Mouse (Mus musculus) limb, embryonic 13.5 days (tissue): ENCODE measurements around the gene Nfia. TPM values are rescaled to one million over a fixed set of nuclear protein-coding genes. Genes with fewer than 3 reads are reported as not detected.
A peak's percentile ranks its signal among the peaks of the same experiment; 100 is the strongest.

Source experiments
- ATAC-seq: fragments of 200-750 bp; cut with Nextera tagmentation; 2 replicates; pipeline ENCODE4 v1.8.0; 2017; ENCODE audit warnings: low read depth, moderate number of reproducible peaks, moderate TSS enrichment; ENCODE audit not compliant: low FRiP score
- H3K27ac ChIP-seq: fragments of 300-500 bp; sonication (generic); 2 replicates; pipeline ENCODE4 v1.5.1; 2015; ENCODE audit warnings: inconsistent platforms, mild to moderate bottlenecking, moderate library complexity
- H3K27me3 ChIP-seq: fragments of 300-500 bp; sonication (generic); 2 replicates; pipeline ENCODE4 v1.6.1; 2015; ENCODE audit warnings: mild to moderate bottlenecking, inconsistent platforms
- H3K36me3 ChIP-seq: fragments of 300-500 bp; sonication (generic); 2 replicates; pipeline ENCODE4 v1.6.1; 2015; ENCODE audit warnings: inconsistent platforms, mild to moderate bottlenecking, moderate library complexity
- H3K4me1 ChIP-seq: fragments of 300-500 bp; sonication (generic); 2 replicates; pipeline ENCODE4 v1.6.1; 2015; ENCODE audit warnings: inconsistent platforms
- H3K4me2 ChIP-seq: fragments of 300-500 bp; sonication (generic); replicated peaks from 2 replicates; pipeline ENCODE4 v1.6.1; 2015; ENCODE audit warnings: inconsistent platforms, mild to moderate bottlenecking, moderate library complexity
- H3K4me3 ChIP-seq: fragments of 300-500 bp; sonication (generic); 2 replicates; pipeline ENCODE4 v1.5.1; 2015; ENCODE audit warnings: moderate library complexity, mild to moderate bottlenecking, inconsistent platforms
- H3K9ac ChIP-seq: fragments of 300-500 bp; sonication (generic); 2 replicates; pipeline ENCODE4 v1.6.1; 2015; ENCODE audit warnings: mild to moderate bottlenecking, inconsistent platforms
- H3K9me3 ChIP-seq: fragments of 300-500 bp; sonication (generic); 2 replicates; pipeline ENCODE4 v1.6.1; 2016; ENCODE audit warnings: inconsistent platforms
- WGBS: fragments of 180-500 bp; shearing (Covaris S2); methylation state at CpG from one replicate; pipeline ENCODE4 v1.1.7; 2015; 5-methylcytosine and 5-hydroxymethylcytosine counted together
- polyA plus RNA-seq: library from polyadenylated mRNA; unstranded; fragments of >200 nt; fragmentation: Nextera tagmentation; extraction: Ambion mirVana; gene quantifications from 2 replicates; pipeline ENCODE4 v1.2.1, GENCODE M21; 2015

The Nfia gene
- polyA plus RNA-seq, 1 experiment from 2014 or later, result 88.3 TPM

GRCm38 (mm10) chr4:98086976-98087375, 314.4 kb downstream of the Nfia start:
- Histone ChIP-seq H3K9me3 (no peaks in the 10 kb centered on the region), H3K27ac (no peak overlapping the region), H3K4me1 (peaks cover 30% of the 10 kb centered on the region), H3K4me2 (no peak overlapping the region), H3K27me3 (no peaks in the 10 kb centered on the region), H3K9ac (no peak overlapping the region), H3K4me3 (no peak overlapping the region), H3K36me3 (peaks cover 24% of the 10 kb centered on the region)
- ATAC-seq, result no peak
- 66% methylated on average over 4 of the region's 4 CpGs for WGBS

GRCm38 (mm10) chr4:98089985-98090384, 317.5 kb downstream of the Nfia start:
- no peak for ATAC-seq
- no peaks in the 10 kb centered on the region for H3K9me3 ChIP-seq
- 79% methylated on average over 6 of the region's 6 CpGs for WGBS
- no peak overlapping the region for H3K4me3 ChIP-seq
- H3K9ac ChIP-seq, result no peak overlapping the region
- no peak overlapping the region for H3K4me2 ChIP-seq
- H3K27me3 ChIP-seq, result no peaks in the 10 kb centered on the region
- H3K4me1 ChIP-seq, result peaks cover 47% of the 10 kb centered on the region
- no peak overlapping the region; the same call in 1 of the 2 replicates for H3K27ac ChIP-seq
- H3K36me3 ChIP-seq, result peaks cover 17% of the 10 kb centered on the region; the same call in 1 of the 2 replicates

DNA sequence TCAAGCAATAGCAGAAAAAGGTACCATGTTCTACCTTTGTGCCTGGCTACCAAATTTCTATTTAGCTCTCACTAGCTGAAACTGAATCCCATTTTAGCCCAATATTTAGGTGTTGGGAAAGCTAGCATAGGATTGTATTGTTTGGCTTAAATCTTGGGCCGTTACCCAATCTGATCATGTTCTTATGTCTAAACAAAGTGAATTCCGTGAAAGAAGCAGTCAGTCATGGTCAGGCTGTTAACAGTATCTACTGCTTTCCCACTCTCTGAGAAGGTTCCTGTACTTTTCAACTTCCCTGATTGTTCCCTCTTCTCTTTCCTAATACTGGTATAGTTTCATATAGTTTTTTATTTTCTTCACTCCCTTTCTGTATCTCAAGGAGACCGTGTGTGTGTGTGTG, 318.1 kb downstream of the Nfia start:
- ATAC-seq, result no peak
- H3K4me1 ChIP-seq, result peaks cover 47% of the 10 kb centered on the region
- H3K4me3 ChIP-seq, result no peak overlapping the region
- H3K27me3 ChIP-seq, result no peaks in the 10 kb centered on the region
- WGBS, result 79% methylated on average over 3 of the region's 3 CpGs
- peaks cover 11% of the 10 kb centered on the region; the same call in 1 of the 2 replicates for H3K36me3 ChIP-seq
- no peaks in the 10 kb centered on the region for H3K9me3 ChIP-seq
- no peak overlapping the region for H3K4me2 ChIP-seq
- no peak overlapping the region for H3K9ac ChIP-seq
- no peak overlapping the region; the same call in 1 of the 2 replicates for H3K27ac ChIP-seq

- Histone ChIP-seq H3K9ac (no peak overlapping the region), H3K27me3 (no peaks in the 10 kb centered on the region), H3K4me2 (no peak overlapping the region), H3K4me1 (peaks cover 44% of the 10 kb centered on the region), H3K9me3 (no peaks in the 10 kb centered on the region), H3K27ac (peak overlapping the region; percentile 44; the same call in 1 of the 2 replicates), H3K4me3 (no peak overlapping the region), H3K36me3 (peaks cover 8% of the 10 kb centered on the region; the same call in 1 of the 2 replicates)
- peak; percentile 49; the same call in 1 of the 2 replicates for ATAC-seq
- 35% methylated on average over 4 of the region's 4 CpGs for WGBS
These were observed 318.9 kb downstream of the Nfia start for GRCm38 (mm10) chr4:98091368-98091827.

- peaks cover 41% of the 10 kb centered on the region for H3K4me1 ChIP-seq
- ATAC-seq, result no peak
- no peak overlapping the region for H3K4me3 ChIP-seq
- H3K27me3 ChIP-seq, result no peaks in the 10 kb centered on the region
- H3K36me3 ChIP-seq, result peaks cover 8% of the 10 kb centered on the region; the same call in 1 of the 2 replicates
- H3K9me3 ChIP-seq, result no peaks in the 10 kb centered on the region
- H3K4me2 ChIP-seq, result no peak overlapping the region
- 78% methylated on average over 5 of the region's 5 CpGs for WGBS
- no peak overlapping the region for H3K9ac ChIP-seq
- peak overlapping the region; percentile 44; the same call in 1 of the 2 replicates for H3K27ac ChIP-seq
These were observed 319.5 kb downstream of the Nfia start for GRCm38 (mm10) chr4:98091901-98092472.

GRCm38 (mm10) chr4:98094112-98094805, 321.7 kb downstream of the Nfia start:
- Histone ChIP-seq H3K4me2 (no peak overlapping the region), H3K36me3 (peaks cover 14% of the 10 kb centered on the region), H3K27me3 (no peaks in the 10 kb centered on the region), H3K9ac (no peak overlapping the region), H3K4me3 (no peak overlapping the region), H3K27ac (no peak overlapping the region), H3K4me1 (peaks cover 51% of the 10 kb centered on the region), H3K9me3 (no peaks in the 10 kb centered on the region)
- 34% methylated on average over 19 of the region's 19 CpGs for WGBS
- no peak for ATAC-seq

GRCm38 (mm10) chr4:98095060-98095459, 322.5 kb downstream of the Nfia start:
- no peaks in the 10 kb centered on the region for H3K27me3 ChIP-seq
- H3K4me3 ChIP-seq, result no peak overlapping the region
- no peak overlapping the region for H3K9ac ChIP-seq
- WGBS, result 80% methylated on average over 2 of the region's 2 CpGs
- no peaks in the 10 kb centered on the region for H3K9me3 ChIP-seq
- H3K4me2 ChIP-seq, result no peak overlapping the region
- no peak for ATAC-seq
- no peak overlapping the region for H3K27ac ChIP-seq
- peaks cover 14% of the 10 kb centered on the region for H3K36me3 ChIP-seq
- H3K4me1 ChIP-seq, result peaks cover 55% of the 10 kb centered on the region

DNA sequence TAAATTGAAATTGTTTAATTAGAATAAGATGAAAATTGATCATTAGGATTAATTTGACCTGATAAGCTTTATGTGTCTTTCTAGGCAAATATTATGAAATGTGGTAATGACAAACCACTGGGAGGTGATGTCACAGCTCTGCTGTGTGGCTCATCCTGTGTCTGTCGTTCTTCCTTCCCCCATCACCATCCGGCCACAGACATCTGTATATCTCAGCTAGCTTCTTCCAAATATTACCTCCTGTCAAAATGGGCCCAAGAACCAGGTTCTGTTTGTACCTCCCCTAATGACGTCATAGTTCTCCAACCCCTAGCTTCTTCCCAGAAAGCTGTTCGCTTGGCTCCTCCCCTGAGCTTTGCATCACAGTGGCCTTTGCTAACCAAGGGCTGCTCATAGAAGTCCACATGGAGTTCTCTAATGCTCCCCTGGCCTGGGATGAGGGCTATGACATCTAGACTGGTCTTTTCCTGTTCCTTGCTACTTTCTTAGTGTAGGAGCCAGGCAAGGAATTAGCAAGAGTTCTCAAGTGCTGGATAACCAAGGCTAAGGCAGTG, 324.6 kb downstream of the Nfia start:
- no peak for ATAC-seq
- no peak overlapping the region for H3K4me3 ChIP-seq
- peaks cover 14% of the 10 kb centered on the region for H3K36me3 ChIP-seq
- H3K9ac ChIP-seq, result no peak overlapping the region
- no peaks in the 10 kb centered on the region for H3K9me3 ChIP-seq
- 88% methylated on average over 4 of the region's 4 CpGs for WGBS
- H3K27ac ChIP-seq, result no peak overlapping the region
- peaks cover 63% of the 10 kb centered on the region for H3K4me1 ChIP-seq
- no peak overlapping the region for H3K4me2 ChIP-seq
- H3K27me3 ChIP-seq, result no peaks in the 10 kb centered on the region

- Histone ChIP-seq H3K4me3 (no peak overlapping the region), H3K27ac (peak overlapping the region; percentile 58; the same call in 1 of the 2 replicates), H3K4me1 (peaks cover 60% of the 10 kb centered on the region), H3K4me2 (no peak overlapping the region), H3K27me3 (no peaks in the 10 kb centered on the region), H3K9ac (no peak overlapping the region), H3K9me3 (no peaks in the 10 kb centered on the region), H3K36me3 (peaks cover 11% of the 10 kb centered on the region)
- 20% methylated on average over 1 of the region's 1 CpGs for WGBS
- ATAC-seq, result no peak
These were observed 326.1 kb downstream of the Nfia start for GRCm38 (mm10) chr4:98098663-98099062.

- Histone ChIP-seq H3K27me3 (no peaks in the 10 kb centered on the region), H3K4me3 (no peak overlapping the region), H3K9ac (no peak overlapping the region), H3K27ac (peak overlapping the region; percentile 52; the same call in 1 of the 2 replicates), H3K4me1 (peaks cover 60% of the 10 kb centered on the region), H3K9me3 (no peaks in the 10 kb centered on the region), H3K4me2 (no peak overlapping the region), H3K36me3 (peaks cover 11% of the 10 kb centered on the region)
- no peak for ATAC-seq
- WGBS, result 27% methylated on average over 5 of the region's 5 CpGs
These were observed 326.9 kb downstream of the Nfia start for GRCm38 (mm10) chr4:98099433-98099832.

GRCm38 (mm10) chr4:98101153-98102096, 328.9 kb downstream of the Nfia start:
- ATAC-seq, result no peak
- H3K4me1 ChIP-seq, result peaks cover 79% of the 10 kb centered on the region
- 46% methylated on average over 10 of the region's 10 CpGs for WGBS
- no peaks in the 10 kb centered on the region for H3K27me3 ChIP-seq
- peak overlapping the region; percentile 61 for H3K27ac ChIP-seq
- H3K36me3 ChIP-seq, result peaks cover 6% of the 10 kb centered on the region
- no peaks in the 10 kb centered on the region for H3K9me3 ChIP-seq
- no peak overlapping the region for H3K9ac ChIP-seq
- H3K4me2 ChIP-seq, result no peak overlapping the region
- no peak overlapping the region for H3K4me3 ChIP-seq
